Mouse (Mus musculus) liver, embryonic 16.5 days (tissue): ENCODE measurements around the gene Ciao2a. TPM values are rescaled to one million over a fixed set of nuclear protein-coding genes. Genes with fewer than 3 reads are reported as not detected.

Source experiments
- ATAC-seq: fragments of 200-750 bp; cut with Nextera tagmentation; 2 replicates; pipeline ENCODE4 v1.8.0; 2017; ENCODE audit warnings: low read depth, mild to moderate bottlenecking, moderate number of reproducible peaks, moderate library complexity
- H3K27ac ChIP-seq: fragments of 300-500 bp; sonication (generic); 2 replicates; pipeline ENCODE4 v1.5.1; 2014; ENCODE audit warnings: mild to moderate bottlenecking, low read length
- H3K27me3 ChIP-seq: fragments of 300-500 bp; sonication (generic); 2 replicates; pipeline ENCODE4 v1.6.1; 2014; ENCODE audit warnings: low read depth, low read length, mixed read lengths; ENCODE audit not compliant: control insufficient read depth, insufficient read depth
- H3K36me3 ChIP-seq: fragments of 300-500 bp; sonication (generic); 2 replicates; pipeline ENCODE4 v1.6.1; 2014; ENCODE audit warnings: mild to moderate bottlenecking; ENCODE audit not compliant: control insufficient read depth, insufficient read depth
- H3K4me1 ChIP-seq: fragments of 300-500 bp; sonication (generic); 2 replicates; pipeline ENCODE4 v1.6.1; 2014; ENCODE audit warnings: low read depth, low read length, mixed read lengths; ENCODE audit not compliant: control insufficient read depth
- H3K4me2 ChIP-seq: fragments of 300-500 bp; sonication (generic); 2 replicates; pipeline ENCODE4 v1.6.1; 2014; ENCODE audit warnings: low read depth, low read length, mixed read lengths
- H3K4me3 ChIP-seq: fragments of 300-500 bp; sonication (generic); 2 replicates; pipeline ENCODE4 v1.5.1; 2014; ENCODE audit warnings: low read depth, mild to moderate bottlenecking, low read length
- H3K9ac ChIP-seq: fragments of 300-500 bp; sonication (generic); 2 replicates; pipeline ENCODE4 v1.6.1; 2014; ENCODE audit warnings: low read depth, low read length
- H3K9me3 ChIP-seq: fragments of 300-500 bp; sonication (generic); replicated peaks from 2 replicates; pipeline ENCODE4 v1.6.1; 2016; ENCODE audit warnings: low read length; ENCODE audit not compliant: control insufficient read depth
- WGBS: fragments of 180-500 bp; shearing (Covaris S2); extraction: QIAGEN DNeasy Blood & Tissue Kit; methylation state at CpG from one replicate; pipeline ENCODE4 v1.1.7; 2014; ENCODE audit not compliant: insufficient replicate concordance; 5-methylcytosine and 5-hydroxymethylcytosine counted together
- polyA plus RNA-seq: library from polyadenylated mRNA; unstranded; fragments of >200 nt; fragmentation: Nextera tagmentation; extraction: Ambion mirVana; gene quantifications from 2 replicates; pipeline ENCODE4 v1.2.1, GENCODE M21; 2015

Gene Ciao2a
- polyA plus RNA-seq, 1 experiment from 2014 or later, result 110 TPM

GRCm38 (mm10) chr9:66162995-66163394, 36.6 kb downstream of the Ciao2a start:
- H3K36me3 ChIP-seq, result peaks cover 6% of the 10 kb centered on the region
- ATAC-seq, result no peak
- no peak overlapping the region for H3K27ac ChIP-seq
- H3K4me3 ChIP-seq, result no peak overlapping the region
- no peak overlapping the region for H3K4me2 ChIP-seq
- H3K9me3 ChIP-seq, result no peaks in the 10 kb centered on the region
- no peaks in the 10 kb centered on the region for H3K27me3 ChIP-seq
- H3K9ac ChIP-seq, result no peak overlapping the region
- 70% methylated on average over 9 of the region's 9 CpGs for WGBS
- peaks cover 36% of the 10 kb centered on the region for H3K4me1 ChIP-seq

GRCm38 (mm10) chr9:66167222-66167621, 40.8 kb downstream of the Ciao2a start:
- H3K4me1 ChIP-seq, result peaks cover 28% of the 10 kb centered on the region
- H3K9ac ChIP-seq, result no peak overlapping the region
- peaks cover 8% of the 10 kb centered on the region for H3K36me3 ChIP-seq

GRCm38 (mm10) chr9:66168233-66168632, 41.8 kb downstream of the Ciao2a start:
- Histone ChIP-seq H3K4me3 (no peak overlapping the region), H3K9me3 (no peaks in the 10 kb centered on the region), H3K4me2 (no peak overlapping the region), H3K36me3 (peaks cover 8% of the 10 kb centered on the region), H3K4me1 (peaks cover 18% of the 10 kb centered on the region), H3K27ac (peak overlapping the region; percentile 9; the same call in 1 of the 2 replicates), H3K27me3 (no peaks in the 10 kb centered on the region), H3K9ac (no peak overlapping the region)
- 27% methylated on average over 1 of the region's 1 CpGs for WGBS
- peak; percentile 61 for ATAC-seq

More at GRCm38 (mm10) chr9:66167222-66167621, 40.8 kb downstream of the Ciao2a start:
- Histone ChIP-seq H3K4me3 (no peak overlapping the region), H3K27ac (no peak overlapping the region), H3K9me3 (no peaks in the 10 kb centered on the region), H3K27me3 (no peaks in the 10 kb centered on the region), H3K4me2 (no peak overlapping the region)
- no peak for ATAC-seq
- 79% methylated on average over 5 of the region's 5 CpGs for WGBS

GRCm38 (mm10) chr9:66170506-66170905, 44.1 kb downstream of the Ciao2a start:
- Histone ChIP-seq H3K36me3 (peaks cover 6% of the 10 kb centered on the region), H3K27me3 (no peaks in the 10 kb centered on the region), H3K9ac (no peak overlapping the region), H3K9me3 (no peaks in the 10 kb centered on the region), H3K4me3 (no peak overlapping the region), H3K27ac (no peak overlapping the region), H3K4me1 (peaks cover 29% of the 10 kb centered on the region), H3K4me2 (no peak overlapping the region)
- 81% methylated on average over 5 of the region's 5 CpGs for WGBS
- no peak for ATAC-seq

- Histone ChIP-seq H3K27ac (no peak overlapping the region), H3K27me3 (no peaks in the 10 kb centered on the region), H3K4me3 (no peak overlapping the region), H3K4me1 (peaks cover 29% of the 10 kb centered on the region), H3K9me3 (no peaks in the 10 kb centered on the region), H3K4me2 (no peak overlapping the region), H3K9ac (no peak overlapping the region), H3K36me3 (0 out of 2 replicates have a peak, but pooled peaks cover 2% of the 10 kb centered on the region)
- 74% methylated on average over 12 of the region's 12 CpGs for WGBS
- ATAC-seq, result no peak
These were observed 45.0 kb downstream of the Ciao2a start for GRCm38 (mm10) chr9:66171275-66171921.

GRCm38 (mm10) chr9:66173316-66173855, 47.0 kb downstream of the Ciao2a start:
- Histone ChIP-seq H3K4me2 (no peak overlapping the region), H3K4me1 (peaks cover 30% of the 10 kb centered on the region), H3K27me3 (no peaks in the 10 kb centered on the region), H3K36me3 (0 out of 2 replicates have a peak, but pooled peaks cover 2% of the 10 kb centered on the region), H3K4me3 (no peak overlapping the region), H3K9me3 (no peaks in the 10 kb centered on the region), H3K9ac (no peak overlapping the region), H3K27ac (no peak overlapping the region)
- ATAC-seq, result no peak
- WGBS, result 86% methylated on average over 5 of the region's 5 CpGs

- WGBS, result 50% methylated on average over 3 of the region's 3 CpGs
- peak overlapping the region; percentile 51 for H3K27ac ChIP-seq
- no peaks in the 10 kb centered on the region for H3K27me3 ChIP-seq
- no peak for ATAC-seq
- H3K4me2 ChIP-seq, result no peak overlapping the region
- H3K36me3 ChIP-seq, result no peaks in the 10 kb centered on the region
- no peak overlapping the region for H3K4me3 ChIP-seq
- H3K4me1 ChIP-seq, result peaks cover 43% of the 10 kb centered on the region
- H3K9me3 ChIP-seq, result no peaks in the 10 kb centered on the region
- no peak overlapping the region; the same call in 1 of the 2 replicates for H3K9ac ChIP-seq
These were observed 48.6 kb downstream of the Ciao2a start for GRCm38 (mm10) chr9:66174985-66175384.

GRCm38 (mm10) chr9:66177975-66178374, 51.6 kb downstream of the Ciao2a start:
- Histone ChIP-seq H3K4me2 (no peak overlapping the region), H3K4me3 (no peak overlapping the region), H3K4me1 (peaks cover 71% of the 10 kb centered on the region), H3K27ac (peak overlapping the region; percentile 43), H3K9ac (no peak overlapping the region), H3K27me3 (no peaks in the 10 kb centered on the region), H3K9me3 (no peaks in the 10 kb centered on the region), H3K36me3 (no peaks in the 10 kb centered on the region)
- WGBS, result 50% methylated on average over 1 of the region's 1 CpGs
- ATAC-seq, result no peak

GRCm38 (mm10) chr9:66179795-66180194, 53.4 kb downstream of the Ciao2a start:
- ATAC-seq, result peak; percentile 53
- peak overlapping the region; percentile 30 for H3K9ac ChIP-seq
- WGBS, result 17% methylated on average over 6 of the region's 6 CpGs
- no peaks in the 10 kb centered on the region for H3K36me3 ChIP-seq
- H3K27ac ChIP-seq, result peak overlapping the region; percentile 98
- no peaks in the 10 kb centered on the region for H3K27me3 ChIP-seq
- peaks cover 84% of the 10 kb centered on the region for H3K4me1 ChIP-seq
- no peak overlapping the region for H3K4me3 ChIP-seq
- H3K4me2 ChIP-seq, result no peak overlapping the region
- H3K9me3 ChIP-seq, result no peaks in the 10 kb centered on the region
